Mouse (Mus musculus) frontal cortex, postnatal 25 days (tissue): ENCODE results near the gene Casq1.
"Not testable (repeated sequence)": the region's sequence is repeated elsewhere in the genome, so short reads cannot be mapped to it uniquely, and the experiment has no call there.

Experiments used
- DNase-seq, 2 experiments: peaks; one replicate each; pipeline ENCODE4 v3.0.0; 2022; ENCODE audit warnings: low spot score in 2 of 2

Gene Casq1

DNA sequence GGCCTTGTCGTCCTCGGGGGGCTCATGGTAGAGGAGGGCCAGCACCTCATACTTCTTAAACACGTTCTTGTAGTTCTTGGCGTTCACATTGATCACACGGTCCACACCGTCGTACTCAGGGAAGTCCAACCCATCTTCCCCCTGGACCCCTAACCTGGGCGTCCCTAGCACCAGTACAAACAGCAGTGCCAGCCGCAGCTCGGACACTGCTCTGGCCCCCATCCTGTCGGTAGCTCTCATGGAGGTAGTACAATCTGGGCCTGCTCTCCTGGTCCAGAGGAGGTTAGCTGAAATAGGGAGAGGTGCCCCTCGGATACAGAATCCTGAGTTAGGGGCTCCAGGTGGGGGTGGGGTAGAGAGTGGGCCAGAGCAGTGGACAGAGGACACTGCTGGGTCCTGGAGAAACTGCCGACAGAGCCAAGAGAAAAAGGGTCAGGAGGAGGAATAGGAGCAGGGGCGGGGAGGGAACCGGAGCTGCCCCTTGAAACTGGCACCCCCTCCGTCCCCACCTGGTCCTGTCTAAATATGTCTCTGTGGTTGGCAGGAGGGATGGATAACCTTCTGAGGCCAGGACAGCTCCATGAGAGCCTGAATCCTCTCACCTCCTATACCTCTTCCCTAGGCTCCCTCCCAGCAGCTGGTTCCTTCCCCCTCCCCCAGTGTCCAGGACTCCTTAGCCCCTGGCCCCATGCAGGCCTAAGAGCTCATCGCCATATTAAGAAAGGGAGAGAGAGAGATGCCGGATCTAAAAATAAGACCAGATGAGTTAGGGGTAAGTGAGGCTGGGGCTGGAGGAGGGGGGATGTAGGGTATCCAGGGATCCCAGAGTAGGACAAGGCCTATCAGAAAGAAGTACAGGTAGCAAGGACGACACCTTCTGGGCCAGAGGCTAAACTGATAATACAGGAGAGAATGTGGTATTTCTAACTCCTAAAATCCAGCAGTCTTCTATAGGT is at the start of gene Casq1:
TSS of gene Casq1 (minus strand) at position 418 of the 956 bp plus-strand sequence.
- no peak for DNase-seq

DNA sequence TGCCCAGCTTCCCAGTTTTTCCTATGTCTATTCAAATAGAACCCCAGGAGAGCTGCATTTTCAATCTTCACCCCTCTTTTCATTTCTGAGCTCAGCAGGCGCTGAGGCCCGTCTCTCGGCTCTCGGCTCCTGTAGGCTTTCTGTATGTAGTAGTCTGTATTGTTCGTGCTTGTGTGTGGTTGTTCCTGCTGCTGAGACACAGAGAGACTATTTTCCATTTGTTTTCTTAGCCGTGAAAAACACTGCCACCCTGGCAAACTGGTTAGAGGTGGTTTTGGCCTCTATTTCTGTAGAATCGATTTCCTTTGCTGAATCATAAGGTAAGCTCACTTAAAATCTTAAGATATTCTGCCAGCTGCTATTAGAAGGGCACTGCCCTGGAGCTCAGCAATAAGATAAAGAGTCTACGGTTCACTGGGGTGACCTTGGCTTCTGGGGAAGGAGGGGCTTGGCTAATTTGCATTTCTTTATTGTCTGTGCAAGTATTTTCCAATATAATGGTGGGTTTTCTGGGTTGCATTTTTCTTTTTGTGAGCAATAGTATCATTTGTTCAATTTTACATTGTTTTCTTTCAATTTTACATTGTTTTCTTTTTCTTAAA is 41.9 kb upstream of the Casq1 start, which contains the start of gene Igsf8:
TSS of gene Igsf8 (plus strand) at position 165 of the 602 bp plus-strand sequence.
- no peak for DNase-seq

DNA sequence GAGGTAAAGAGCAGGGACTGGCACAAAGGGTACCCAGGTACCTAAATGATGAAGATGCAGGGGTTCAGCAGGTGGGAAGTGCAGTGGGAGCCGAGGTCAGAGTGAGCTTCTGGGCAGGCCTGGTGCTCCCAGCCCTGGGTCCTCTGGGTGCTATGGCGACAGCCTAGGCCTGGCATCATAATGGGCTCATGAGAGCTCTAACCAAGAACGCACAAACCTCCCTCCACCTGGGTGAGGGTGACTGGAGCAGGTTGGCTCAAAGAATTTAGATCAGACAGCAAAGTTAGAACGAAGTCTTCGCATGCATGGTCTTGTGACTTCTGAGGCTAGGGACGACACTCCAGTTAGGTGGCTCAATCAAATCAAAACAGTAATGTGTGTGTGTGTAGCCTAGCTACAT is 38.6 kb upstream of the Casq1 start, which contains the start of gene Atp1a4:
TSS of gene Atp1a4 (minus strand) at position 101 of the 400 bp plus-strand sequence.
- no peak for DNase-seq

DNA sequence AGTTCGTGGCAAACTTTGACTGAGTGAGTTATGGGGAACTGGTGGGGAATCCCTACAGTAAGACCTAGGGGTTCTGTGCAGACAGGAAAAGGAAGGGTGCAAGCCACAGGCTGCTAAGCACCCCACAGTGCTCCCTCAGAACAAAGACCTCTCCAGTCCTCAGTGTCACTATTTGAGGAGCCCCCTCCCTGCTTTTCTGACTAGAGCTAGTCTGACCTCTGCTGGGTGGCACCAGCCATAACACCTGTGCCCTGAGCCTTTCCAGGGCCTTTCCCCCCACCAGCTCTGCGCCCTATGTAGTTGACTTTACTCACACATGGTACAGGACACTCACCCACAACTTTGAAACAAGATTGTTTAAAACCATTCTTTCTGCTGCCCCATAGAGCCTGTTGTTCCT is 28.0 kb upstream of the Casq1 start:
- no peak for DNase-seq

DNA sequence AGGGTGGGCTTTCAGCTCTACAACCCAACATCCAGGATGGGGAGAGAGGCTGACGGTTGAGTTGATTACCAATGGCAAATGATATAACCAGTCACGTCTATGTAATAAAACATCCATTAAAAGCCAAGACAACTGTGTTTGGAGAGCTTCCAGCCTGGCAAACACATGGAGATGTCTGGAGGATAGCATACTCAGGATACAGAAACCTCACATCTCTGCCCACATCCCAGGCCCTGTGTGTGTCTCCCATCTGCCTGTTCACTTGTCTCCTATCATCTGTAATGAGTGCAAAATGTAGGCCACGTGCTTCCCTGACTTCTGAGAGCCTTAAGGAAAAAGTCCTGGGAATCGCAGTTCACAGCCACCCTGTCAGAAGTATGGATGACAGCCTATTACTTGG is 27.5 kb upstream of the Casq1 start:
- no peak for DNase-seq

DNA sequence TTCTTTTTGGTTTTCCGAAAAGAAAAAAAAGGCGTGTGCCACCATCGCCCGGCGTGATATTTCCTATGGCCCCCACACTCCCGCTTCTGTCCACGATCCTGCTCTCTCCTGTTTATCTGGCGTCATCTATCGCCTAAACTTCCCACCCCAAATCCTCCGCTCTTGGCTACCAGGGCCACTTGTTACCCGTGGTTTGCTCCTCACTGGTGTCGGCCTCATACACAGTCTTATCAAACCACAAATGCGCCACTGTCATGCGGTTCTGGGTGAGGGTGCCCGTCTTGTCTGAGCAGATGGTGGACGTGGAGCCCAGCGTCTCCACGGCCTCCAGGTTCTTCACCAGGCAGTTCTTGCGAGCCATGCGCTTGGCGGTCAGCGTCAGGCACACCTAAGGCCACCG is 25.0 kb upstream of the Casq1 start:
- not testable (repeated sequence) for DNase-seq

DNA sequence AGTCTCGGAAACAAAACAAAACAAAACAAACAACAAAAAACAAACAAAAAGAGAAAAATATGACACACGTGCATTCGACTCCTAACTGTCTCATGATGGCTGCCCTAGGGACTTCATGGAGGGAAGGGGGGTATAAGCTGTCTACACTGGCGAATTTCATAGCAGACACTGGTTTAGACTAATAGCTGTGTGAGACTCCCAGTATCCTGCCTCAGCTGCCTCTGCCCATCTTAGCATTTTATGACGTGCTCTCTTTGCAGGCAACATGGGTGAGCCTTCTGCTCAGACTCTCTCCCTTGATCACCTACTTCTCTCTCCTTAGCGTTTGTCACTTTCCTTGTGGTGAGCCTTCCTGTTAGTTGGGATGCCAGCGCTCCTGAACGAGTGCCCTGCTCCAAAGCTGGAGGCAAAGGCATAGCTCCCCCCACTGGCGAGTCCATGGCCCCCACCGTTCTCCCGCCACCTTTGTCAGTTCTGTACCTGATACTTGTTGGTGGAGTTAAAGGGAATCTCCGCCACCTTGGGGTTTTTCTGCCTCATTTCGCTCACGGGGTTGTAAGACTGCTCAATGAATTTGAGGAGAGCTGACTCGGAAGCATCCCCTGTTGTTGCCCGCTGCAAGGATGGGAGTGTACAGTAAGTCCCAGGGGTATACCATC is 24.0 kb upstream of the Casq1 start:
- no peak for DNase-seq

DNA sequence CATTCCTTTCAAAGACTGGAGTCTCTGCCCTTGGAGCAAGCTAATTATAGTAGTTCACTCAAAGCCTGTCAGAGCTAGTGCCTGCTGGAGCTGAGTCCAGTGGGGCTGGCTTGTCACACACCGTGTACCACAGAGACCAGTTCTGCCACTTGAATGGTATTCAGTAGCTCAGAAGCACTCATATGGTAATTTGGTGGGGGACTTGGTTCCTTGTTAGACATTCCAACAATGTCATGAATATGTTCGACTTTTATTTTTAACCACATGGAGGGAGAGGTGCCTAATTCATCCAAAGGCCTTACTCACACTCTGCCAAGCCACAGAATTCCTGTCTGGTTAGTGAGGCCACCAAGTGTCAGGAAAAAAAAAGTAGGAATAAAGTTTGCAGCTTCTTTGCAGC is 22.7 kb upstream of the Casq1 start:
- DNase-seq: no peak

DNA sequence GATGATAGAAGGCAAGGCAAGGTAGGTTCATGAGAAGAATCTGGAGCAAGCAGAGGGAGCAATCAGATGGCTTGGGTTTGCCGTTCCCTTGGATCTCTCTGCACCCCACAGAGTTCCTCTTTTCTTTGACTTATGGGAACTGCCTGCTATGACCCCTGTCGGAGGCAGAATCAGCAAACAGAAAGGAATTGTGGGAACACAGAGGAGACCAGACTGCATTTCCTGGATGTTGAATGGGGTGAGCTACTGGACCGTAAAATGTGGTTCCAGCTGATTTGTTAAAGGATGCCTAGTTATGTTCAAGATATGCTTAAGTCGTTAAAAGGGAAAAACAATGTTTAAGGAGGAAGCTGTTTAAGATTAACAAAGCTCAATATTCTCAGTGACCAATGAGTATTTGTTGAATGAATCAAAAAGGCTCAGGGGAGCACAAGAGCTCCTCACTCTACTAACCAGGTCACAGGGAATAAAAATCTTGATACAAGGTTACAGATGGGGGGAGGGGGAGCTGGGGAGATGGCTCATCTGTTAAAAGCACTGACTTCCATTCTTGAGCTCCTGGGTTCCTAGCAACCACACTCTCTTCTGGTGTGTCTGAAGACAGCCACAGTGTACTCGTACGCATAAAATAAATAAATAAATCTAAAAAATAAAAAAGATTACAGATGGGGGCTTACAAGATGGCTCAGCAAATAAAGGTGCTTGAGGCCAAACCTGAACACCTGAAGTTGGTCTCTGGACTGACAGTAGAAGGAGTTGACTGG is 21.5 kb upstream of the Casq1 start:
- no peak for DNase-seq

DNA sequence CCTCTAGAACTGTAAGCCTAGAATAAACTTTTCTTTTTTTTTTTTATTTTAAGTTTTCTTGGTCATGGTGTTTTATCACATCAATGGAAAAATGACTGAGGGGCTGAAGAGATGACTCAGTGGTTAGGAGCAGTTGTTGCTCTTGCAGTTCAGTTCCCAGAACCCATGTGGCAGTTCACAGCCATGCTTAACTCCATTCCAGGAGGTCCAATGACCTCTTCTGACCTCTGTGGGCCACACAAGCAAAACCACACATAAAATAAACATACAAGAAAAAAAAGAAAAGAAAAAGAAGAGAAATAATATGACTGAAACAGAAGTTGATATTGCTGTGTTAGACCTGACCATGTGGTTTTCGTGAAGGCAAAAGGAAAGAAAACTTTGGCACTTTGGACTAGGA is 9.5 kb upstream of the Casq1 start:
- no peak for DNase-seq

DNA sequence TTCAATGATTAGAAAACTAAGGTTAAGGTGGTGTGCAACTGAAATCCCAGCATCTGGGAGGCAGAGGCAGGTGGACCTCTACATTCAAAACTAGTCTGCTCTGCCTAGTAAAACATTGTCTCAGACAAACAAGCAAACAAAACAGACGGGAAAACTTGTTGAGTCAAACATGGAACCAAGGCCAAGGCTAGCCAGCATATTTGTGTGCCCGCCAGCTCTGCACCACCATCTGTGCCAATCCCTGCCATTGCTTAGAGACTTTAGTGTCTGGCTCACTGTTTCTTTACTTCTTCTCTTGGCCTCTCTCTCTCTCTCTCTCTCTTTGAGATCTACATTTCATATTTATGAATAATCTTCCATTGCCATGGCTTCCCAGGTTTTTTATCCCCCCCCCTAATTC is 8.5 kb upstream of the Casq1 start:
- DNase-seq: no peak

DNA sequence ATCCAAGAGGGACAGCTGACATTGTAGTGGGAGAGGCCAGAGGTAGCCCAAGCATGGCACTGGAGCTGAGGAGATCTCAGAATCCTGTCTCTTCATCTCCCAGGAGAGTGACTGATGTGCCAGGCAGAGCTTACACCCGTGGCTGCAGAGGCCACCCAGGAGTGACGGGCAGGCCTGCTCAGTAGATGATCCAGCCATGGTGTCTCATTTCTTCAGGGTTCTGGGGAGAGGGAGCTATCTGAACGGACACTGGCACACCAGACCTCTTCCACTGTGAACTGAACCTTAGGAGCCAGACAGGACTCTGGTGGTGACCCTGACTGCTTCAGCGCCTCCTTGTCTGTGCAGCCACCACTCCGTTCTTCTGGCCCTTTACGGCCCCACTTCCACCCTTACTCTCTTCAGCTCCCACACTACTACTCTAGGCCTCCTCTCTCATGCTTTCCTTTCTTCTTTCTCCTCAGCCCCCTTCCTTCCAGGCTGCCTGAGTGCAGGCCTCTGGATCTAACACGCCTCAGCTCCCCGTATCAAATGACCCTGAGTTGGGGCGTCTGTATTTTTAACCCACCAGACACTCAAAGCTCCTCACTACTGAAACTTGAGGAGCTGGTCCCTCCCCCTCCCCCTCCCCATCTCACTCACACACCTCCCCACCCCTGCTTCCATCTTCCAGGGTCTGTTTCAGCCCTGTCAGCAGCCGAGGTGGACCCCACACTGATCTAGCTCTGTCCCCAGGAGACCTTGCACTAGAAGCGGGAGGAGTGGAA is 1.8 kb upstream of the Casq1 start:
- DNase-seq: no peak

DNA sequence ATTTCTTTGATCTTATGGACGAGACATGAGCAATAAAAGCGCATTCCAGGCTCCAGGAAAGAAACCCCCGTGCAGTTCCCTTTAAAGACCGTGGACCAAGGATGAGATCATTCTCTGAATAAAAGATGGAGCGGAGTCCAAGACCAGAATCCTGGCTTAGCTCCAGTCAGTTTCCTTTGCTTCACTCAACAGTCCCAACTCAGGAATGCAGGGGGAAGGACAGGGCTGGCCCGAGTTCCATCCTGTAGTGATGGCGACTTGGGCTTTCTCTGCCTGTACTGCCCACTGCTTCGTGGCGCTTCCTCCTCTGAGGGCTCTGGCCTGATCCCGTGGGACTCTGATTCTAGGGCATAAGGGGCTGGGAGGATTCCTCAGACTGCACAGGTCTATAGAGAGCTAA is 746 bp upstream of the Casq1 start:
- DNase-seq: no peak

DNA sequence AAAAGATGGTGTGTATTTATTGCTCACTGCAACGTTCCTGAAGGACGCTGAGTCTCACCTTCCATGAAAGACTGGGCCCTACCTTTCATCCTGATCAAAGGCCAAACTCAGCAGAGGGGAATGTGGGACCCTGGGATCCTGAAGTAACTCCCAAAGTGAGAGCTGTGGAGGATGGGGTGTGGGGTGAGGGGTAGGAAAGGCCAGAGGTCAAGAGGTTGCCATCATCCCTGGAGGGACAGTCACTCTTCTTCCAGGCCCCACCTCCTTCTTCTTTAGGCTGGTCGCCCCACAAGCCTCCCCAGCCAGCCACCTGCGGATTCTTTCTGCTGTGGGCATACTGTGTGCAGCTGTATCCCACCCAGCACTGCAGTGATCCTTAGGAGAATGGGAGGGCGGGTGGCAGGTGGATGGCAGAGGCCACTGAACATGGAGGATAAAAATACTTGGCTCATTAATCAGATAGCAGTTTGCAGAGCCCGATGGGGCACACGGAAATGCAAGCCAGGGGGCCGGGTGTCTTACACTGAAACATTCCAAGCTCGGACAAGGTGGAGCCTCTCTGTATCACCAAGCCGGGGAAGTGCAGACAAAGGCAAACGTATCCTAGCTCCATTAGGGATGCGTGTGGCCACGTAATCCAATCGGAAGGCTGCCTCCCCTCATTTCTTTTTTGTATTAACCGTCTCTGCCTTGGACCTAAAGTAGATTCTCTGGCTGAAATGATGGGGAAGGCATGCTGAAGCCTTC is 1.3 kb downstream of the Casq1 start:
- DNase-seq: no peak

DNA sequence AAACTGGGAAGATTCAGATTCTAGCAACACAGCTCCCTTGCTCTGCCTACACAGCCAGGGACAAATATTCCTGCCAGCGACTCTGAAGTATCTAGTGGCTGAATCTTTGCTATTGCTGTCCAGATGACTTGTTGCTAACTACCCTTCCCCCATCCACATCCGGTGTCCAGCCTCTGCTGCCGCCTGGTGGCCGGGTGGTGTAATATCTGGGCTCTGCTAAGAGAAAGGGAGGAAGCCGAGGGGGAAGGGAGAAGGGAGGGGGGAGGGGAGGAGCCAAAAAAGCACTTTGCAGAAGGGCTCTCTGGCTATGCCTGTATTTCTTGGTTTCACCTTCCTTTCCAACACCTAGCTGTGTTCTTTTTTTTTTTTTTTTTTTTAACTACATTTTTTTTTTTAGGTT is 2.5 kb downstream of the Casq1 start:
- peak; percentile 68 to 88 for DNase-seq

DNA sequence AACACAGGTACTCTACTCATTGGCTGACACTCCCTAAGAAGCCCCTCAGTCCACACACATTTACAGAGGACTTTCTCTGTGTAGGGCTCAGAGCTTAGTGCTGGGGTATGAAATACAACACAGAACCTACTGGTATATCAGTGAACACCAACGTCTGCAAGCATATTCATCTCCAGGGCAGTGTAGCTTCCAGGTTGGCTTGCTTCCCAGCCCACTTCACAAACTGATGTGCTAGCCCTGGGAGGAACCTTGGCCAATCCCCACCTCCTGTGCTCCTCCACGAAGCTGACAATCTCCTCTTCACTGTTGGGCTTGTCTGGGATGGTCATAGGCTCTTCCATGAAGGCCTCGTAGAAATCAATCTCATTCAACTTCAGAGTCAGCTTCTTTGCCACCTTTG is 4.9 kb downstream of the Casq1 start:
- DNase-seq: no peak

DNA sequence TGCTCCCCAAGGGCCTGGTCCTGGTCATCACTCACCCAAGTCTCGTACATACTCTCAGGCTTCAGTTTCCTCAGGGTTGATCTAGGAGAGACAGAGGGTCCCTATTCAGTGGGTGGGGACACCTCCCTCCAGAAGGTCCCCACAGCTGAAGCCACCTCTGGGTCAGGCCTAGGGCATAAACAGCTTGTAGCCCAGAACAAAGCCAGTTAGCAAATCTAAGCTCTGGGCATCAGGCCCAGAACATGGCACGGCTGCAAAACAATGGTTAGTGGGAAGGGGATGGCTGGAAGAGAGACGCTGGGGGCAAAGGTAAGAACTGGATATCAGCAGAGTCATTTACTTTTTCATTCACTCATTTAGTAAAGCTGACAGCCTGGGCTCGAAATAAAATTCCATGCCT is 5.9 kb downstream of the Casq1 start:
- DNase-seq: no peak

DNA sequence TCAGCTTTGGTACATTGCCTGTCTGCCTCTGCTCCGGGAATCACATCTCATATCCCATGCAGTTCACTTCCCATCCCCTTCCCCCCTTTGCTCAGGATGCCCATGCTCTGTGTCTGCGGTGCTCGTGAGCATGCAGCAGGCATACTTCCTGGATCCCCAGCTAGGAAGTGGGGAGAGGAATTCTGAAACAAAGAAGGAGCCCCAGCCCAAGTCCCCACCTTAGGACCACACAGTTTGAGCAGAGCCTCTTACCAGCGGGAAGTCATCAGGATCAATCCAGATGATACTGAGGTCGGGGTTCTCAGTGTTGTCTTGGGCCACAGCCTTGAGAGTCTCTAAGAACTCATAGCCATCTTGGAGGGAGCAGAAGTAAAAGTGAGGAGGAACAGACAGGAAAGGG is 6.9 kb downstream of the Casq1 start:
- no peak for DNase-seq

DNA sequence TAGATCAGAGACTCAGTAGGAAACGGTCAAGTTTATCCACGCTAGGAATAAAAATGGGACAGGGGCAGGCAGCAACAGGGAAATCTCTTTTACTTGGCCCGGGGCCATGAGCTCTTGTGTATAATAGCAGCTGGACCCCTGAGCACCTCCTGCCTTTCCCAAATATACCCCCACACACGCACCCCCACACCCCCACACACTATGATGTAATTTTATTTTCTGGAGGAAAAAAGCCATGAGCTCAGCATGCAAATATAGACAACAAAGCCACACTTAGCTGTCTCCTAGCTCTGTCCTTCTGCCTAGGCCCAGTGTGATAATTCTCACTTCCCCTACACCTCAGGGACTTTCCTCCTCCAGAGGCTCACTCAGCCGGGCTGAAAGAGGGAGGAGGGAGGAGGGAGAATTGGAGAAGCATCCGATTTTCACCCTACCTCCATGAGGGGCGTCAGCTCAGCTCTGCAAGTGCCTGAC is 12.5 kb downstream of the Casq1 start:
- DNase-seq: no peak
